Mouse (Mus musculus) frontal cortex, postnatal 25 days (tissue): ENCODE data around the gene Toporsl.

Experiments used
- DNase-seq, 2 experiments: peaks; one replicate each; pipeline ENCODE4 v3.0.0; 2022; ENCODE audit warnings: low spot score in 2 of 2

Toporsl gene

GRCm38 (mm10) chr4:52595927-52596326 lies at the start of gene Toporsl:
Toporsl (plus strand) TSS chr4:52596274.
- DNase-seq: no peak

DNA sequence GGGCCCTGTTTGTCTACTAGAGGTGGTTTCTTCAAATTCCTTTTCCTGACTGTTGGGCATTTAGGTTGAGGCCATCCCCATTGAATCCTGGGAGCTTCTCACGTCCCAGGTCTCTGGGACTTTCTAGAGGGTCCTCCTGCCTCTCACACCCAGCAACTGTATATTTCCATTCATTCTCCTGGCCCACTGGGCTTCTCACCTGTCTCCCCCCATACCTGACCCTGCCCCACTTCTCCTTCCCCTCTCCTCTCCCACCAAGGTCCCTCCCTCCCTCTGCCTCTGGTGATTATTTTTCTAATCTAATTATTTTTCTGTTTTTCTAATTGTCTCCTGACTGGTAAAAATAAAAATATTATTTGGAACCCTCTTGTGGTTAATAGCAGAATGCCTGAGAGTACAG lies 38.4 kb upstream of the Toporsl start:
- DNase-seq: no peak

DNA sequence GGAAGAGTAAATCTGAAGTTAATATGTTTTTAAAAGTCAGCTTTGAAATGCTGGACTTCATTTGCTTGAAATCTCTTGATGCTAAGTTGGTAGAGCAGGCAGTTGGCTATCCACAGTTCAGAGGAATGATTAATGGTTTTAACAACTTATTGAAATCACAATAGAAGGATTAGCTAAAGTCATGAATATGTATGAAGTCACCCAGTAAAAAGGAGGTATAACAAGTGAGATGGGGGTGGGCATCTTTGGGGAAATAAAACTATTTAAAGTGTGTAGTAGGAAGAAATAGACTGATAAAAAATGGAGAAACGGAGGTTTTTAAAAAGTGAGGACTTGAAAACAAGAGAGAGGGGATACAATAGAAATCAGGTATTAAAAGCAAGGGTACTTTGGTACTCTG lies 38.0 kb upstream of the Toporsl start:
- DNase-seq: no peak

GRCm38 (mm10) chr4:52563859-52564258 lies 32.2 kb upstream of the Toporsl start:
- DNase-seq: no peak

- DNase-seq: no peak
These were observed 9.8 kb upstream of the Toporsl start for GRCm38 (mm10) chr4:52586194-52586734.

GRCm38 (mm10) chr4:52593821-52594356 lies 2.2 kb upstream of the Toporsl start:
- no peak for DNase-seq

GRCm38 (mm10) chr4:52594632-52595031 lies 1.4 kb upstream of the Toporsl start:
- DNase-seq: no peak

DNA sequence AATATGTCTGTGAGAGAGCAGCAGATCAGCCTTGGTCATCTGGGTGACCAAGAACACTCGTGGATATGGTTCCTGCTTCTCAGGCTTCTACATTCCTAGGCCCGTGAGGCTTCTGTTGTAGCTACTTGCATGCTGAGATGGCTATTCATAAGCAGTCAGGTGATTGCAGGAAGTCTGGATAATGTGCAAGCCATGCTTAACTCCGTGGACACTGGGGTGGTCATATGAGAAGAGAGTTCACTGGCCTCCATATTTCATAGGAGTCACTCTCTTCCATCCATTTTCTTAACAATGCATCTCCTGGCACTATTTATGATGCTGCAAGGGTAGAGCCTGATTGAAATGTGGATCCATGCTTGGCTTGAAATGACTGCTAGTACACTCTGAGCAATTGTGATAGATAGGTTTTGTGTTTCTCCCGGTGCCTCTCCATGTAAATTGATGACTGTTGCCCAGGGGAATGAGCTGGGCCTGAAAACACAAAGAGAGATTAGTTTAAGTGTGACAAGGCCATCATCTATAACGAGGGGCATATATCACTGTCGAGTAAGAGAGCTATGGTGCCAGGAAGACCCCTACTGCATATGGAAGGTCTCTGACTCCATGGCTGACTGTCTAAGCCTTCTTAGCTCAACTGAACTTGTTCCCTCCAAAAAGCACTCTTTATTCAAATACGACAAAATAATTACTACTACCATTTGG lies 2.3 kb downstream of the Toporsl start:
- no peak for DNase-seq

DNA sequence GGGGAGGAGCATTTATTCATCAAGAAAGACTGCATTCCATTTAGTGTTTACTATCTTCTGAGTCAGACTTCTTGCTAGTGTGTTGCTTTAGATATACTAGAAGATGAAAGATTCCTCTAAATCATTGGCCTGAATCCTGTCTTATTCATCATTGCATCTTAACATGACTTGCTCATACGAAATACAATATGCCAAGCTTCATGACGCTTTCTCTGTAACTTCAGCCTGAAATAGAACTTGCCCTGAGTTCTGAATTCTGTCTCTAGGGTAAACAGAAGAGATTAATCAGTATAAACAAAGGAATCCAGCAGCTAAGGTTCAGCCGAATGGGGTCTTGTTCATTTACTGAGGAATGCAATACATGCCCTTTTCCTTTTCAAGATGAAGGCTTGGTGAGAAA lies 10.8 kb downstream of the Toporsl start:
- DNase-seq: no peak

DNA sequence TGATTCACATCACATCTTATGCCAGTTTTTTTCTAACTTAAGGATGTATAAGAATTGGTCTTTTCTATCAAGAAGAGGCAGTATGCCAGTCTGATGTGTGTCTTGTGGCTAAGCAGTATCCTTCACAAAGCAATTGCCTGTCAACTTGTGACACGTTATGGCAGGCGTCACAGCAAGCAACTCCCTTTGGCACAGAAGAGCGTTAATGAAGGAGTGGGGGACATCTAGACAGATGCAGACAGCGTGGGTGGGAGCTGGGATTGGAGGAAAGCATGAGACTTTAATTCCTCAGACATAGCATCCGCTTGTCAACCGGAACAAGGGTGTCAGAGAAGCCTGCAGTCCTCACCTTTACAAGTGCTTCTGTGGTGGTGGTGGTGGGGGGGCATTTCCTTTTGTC lies 38.9 kb downstream of the Toporsl start:
- no peak for DNase-seq

GRCm38 (mm10) chr4:52647791-52648190 lies 51.7 kb downstream of the Toporsl start:
- DNase-seq: no peak

- DNase-seq: no peak
These were observed 63.6 kb downstream of the Toporsl start for GRCm38 (mm10) chr4:52659701-52660100.

- DNase-seq: no peak
These were observed 64.6 kb downstream of the Toporsl start for GRCm38 (mm10) chr4:52660701-52661117.

- DNase-seq: no peak
These were observed 65.2 kb downstream of the Toporsl start for GRCm38 (mm10) chr4:52661311-52661710.
